Mouse (Mus musculus) adrenal gland, adult (tissue): ENCODE measurements around the gene Hba-a2.
"Not testable (repeated sequence)": the region's sequence is repeated elsewhere in the genome, so short reads cannot be mapped to it uniquely, and the experiment has no call there.

Experiments used
- DNase-seq, 2 experiments: peaks; one replicate each; pipeline ENCODE4 v3.0.0; 2022 to 2023; ENCODE audit warnings: low spot score in 1 of 2; ENCODE audit not compliant: inconsistent age in 2 of 2

The Hba-a2 gene

GRCm38 (mm10) chr11:32281416-32282144 is 14.7 kb upstream of the Hba-a2 start:
- peak in 1 of 2 experiments; percentile 38 for DNase-seq

- DNase-seq: not testable (repeated sequence)
Measured at GRCm38 (mm10) chr11:32283091-32283777, 13.1 kb upstream of the Hba-a2 start, which contains the start of gene Hba-a1. Gene Hba-a1 (plus strand): TSS chr11:32283511.

GRCm38 (mm10) chr11:32284582-32284981 is 11.7 kb upstream of the Hba-a2 start:
- not testable (repeated sequence) for DNase-seq

- no peak for DNase-seq
Measured at GRCm38 (mm10) chr11:32285031-32285775, 11.1 kb upstream of the Hba-a2 start.

- not testable (repeated sequence) for DNase-seq
Measured at GRCm38 (mm10) chr11:32285887-32286286, 10.4 kb upstream of the Hba-a2 start.

- DNase-seq: peak; percentile 77 to 92
Measured at GRCm38 (mm10) chr11:32286695-32287492, 9.4 kb upstream of the Hba-a2 start, which contains the start of gene Hbq1b. Gene Hbq1b (plus strand): TSS chr11:32286965.

- DNase-seq: no peak
Measured at GRCm38 (mm10) chr11:32287493-32287825, 8.8 kb upstream of the Hba-a2 start.

- not testable (repeated sequence) for DNase-seq
Measured at GRCm38 (mm10) chr11:32292819-32293218, 3.5 kb upstream of the Hba-a2 start.

GRCm38 (mm10) chr11:32293479-32293878 is 2.8 kb upstream of the Hba-a2 start:
- not testable (repeated sequence) for DNase-seq

GRCm38 (mm10) chr11:32297417-32297816 is 1.1 kb downstream of the Hba-a2 start:
- not testable (repeated sequence) for DNase-seq

GRCm38 (mm10) chr11:32297866-32298531 is 1.7 kb downstream of the Hba-a2 start:
- no peak for DNase-seq

GRCm38 (mm10) chr11:32298532-32298918 is 2.2 kb downstream of the Hba-a2 start:
- no peak for DNase-seq

- peak; percentile 48 to 78 for DNase-seq
Measured at GRCm38 (mm10) chr11:32299865-32300264, 3.6 kb downstream of the Hba-a2 start, which contains the start of gene Hbq1a. Gene Hbq1a (plus strand): TSS chr11:32300069.

GRCm38 (mm10) chr11:32300279-32301267 is 4.3 kb downstream of the Hba-a2 start:
- DNase-seq: no peak

GRCm38 (mm10) chr11:32301506-32301905 is 5.2 kb downstream of the Hba-a2 start:
- no peak for DNase-seq

- DNase-seq: no peak
Measured at GRCm38 (mm10) chr11:32302824-32303419, 6.6 kb downstream of the Hba-a2 start.

- DNase-seq: no peak
Measured at GRCm38 (mm10) chr11:32303455-32303854, 7.2 kb downstream of the Hba-a2 start.

GRCm38 (mm10) chr11:32307006-32307405 is 10.7 kb downstream of the Hba-a2 start:
- no peak for DNase-seq

- no peak for DNase-seq
Measured at GRCm38 (mm10) chr11:32309446-32309845, 13.2 kb downstream of the Hba-a2 start.
